Mouse (Mus musculus) forebrain, embryonic 15.5 days (tissue): ENCODE data around the gene Sox12. TPM values are rescaled to one million over a fixed set of nuclear protein-coding genes. Genes with fewer than 3 reads are reported as not detected.

Experiments
- ATAC-seq: fragments of 200-750 bp; cut with Nextera tagmentation; replicated peaks from 2 replicates; pipeline ENCODE4 v1.8.0; 2017; ENCODE audit warnings: mild to moderate bottlenecking, moderate TSS enrichment, moderate library complexity
- H3K27ac ChIP-seq: fragments of 300-500 bp; sonication (generic); replicated peaks from 2 replicates; pipeline ENCODE4 v1.5.1; 2015; ENCODE audit warnings: mild to moderate bottlenecking, inconsistent platforms
- H3K27me3 ChIP-seq: fragments of 300-500 bp; sonication (generic); 2 replicates; pipeline ENCODE4 v1.6.1; 2015; ENCODE audit warnings: inconsistent platforms
- H3K36me3 ChIP-seq: fragments of 300-500 bp; sonication (generic); 2 replicates; pipeline ENCODE4 v1.6.1; 2015; ENCODE audit warnings: mild to moderate bottlenecking, inconsistent platforms
- H3K4me1 ChIP-seq: fragments of 300-500 bp; sonication (generic); 2 replicates; pipeline ENCODE4 v1.6.1; 2015; ENCODE audit warnings: inconsistent platforms
- H3K4me2 ChIP-seq: fragments of 300-500 bp; sonication (generic); replicated peaks from 2 replicates; pipeline ENCODE4 v1.6.1; 2015; ENCODE audit warnings: mild to moderate bottlenecking, inconsistent platforms
- H3K4me3 ChIP-seq: fragments of 300-500 bp; sonication (generic); 2 replicates; pipeline ENCODE4 v1.5.1; 2015; ENCODE audit warnings: mild to moderate bottlenecking, inconsistent platforms
- H3K9ac ChIP-seq: fragments of 300-500 bp; sonication (generic); replicated peaks from 2 replicates; pipeline ENCODE4 v1.6.1; 2015; ENCODE audit warnings: mild to moderate bottlenecking, inconsistent platforms
- H3K9me3 ChIP-seq: fragments of 300-500 bp; sonication (generic); 2 replicates; pipeline ENCODE4 v1.6.1; 2016; ENCODE audit warnings: inconsistent platforms
- WGBS: fragments of 180-500 bp; shearing (Covaris S2); methylation state at CpG from one replicate; pipeline ENCODE4 v1.1.7; 2015; ENCODE audit warnings: mixed read lengths; 5-methylcytosine and 5-hydroxymethylcytosine counted together
- polyA plus RNA-seq: library from polyadenylated mRNA; unstranded; fragments of >200 nt; fragmentation: Nextera tagmentation; extraction: Ambion mirVana; gene quantifications from 2 replicates; pipeline ENCODE4 v1.2.1, GENCODE M21; 2015

Gene Sox12
- polyA plus RNA-seq, 1 experiment from 2014 or later, result 18.3 TPM

GRCm38 (mm10) chr2:152415786-152416185, 17.9 kb upstream of the Sox12 start:
- no peak overlapping the region; the same call in 1 of the 2 replicates for H3K27ac ChIP-seq

DNA sequence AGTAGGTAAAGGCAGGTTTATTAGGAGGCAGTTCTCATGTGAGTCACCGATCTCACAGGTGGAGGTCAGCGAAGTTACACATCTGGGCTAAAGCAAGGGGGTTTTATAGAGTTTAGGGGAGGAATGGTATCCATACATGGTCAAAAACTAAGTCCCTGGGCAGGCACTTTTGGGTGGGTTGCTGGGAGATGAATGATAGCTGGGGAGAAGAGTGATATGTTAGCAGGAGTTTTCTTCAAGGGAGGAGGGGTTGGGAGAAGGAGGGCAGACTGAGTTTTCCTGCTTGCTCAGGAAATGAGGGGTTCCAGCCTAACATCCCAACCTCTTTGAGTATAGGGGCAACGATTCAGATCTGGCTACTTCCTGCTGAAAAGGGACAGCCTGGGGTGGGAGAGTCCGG, 17.4 kb upstream of the Sox12 start, which contains the start of gene 6820408C15Rik:
Gene 6820408C15Rik, plus strand, starts transcription at position 301 of the 400 bp plus-strand sequence.
- Histone ChIP-seq H3K4me1 (peaks cover 43% of the 10 kb centered on the region), H3K4me2 (peak within 1 kb of the TSS; percentile 93), H3K9me3 (no peaks in the 10 kb centered on the region), H3K9ac (peak within 1 kb of the TSS; percentile 91), H3K27ac (peak within 1 kb of the TSS; percentile 97), H3K27me3 (no peaks in the 10 kb centered on the region), H3K36me3 (no peaks in the 10 kb centered on the region), H3K4me3 (peak within 1 kb of the TSS; percentile 85)
- WGBS, result 31% methylated on average over 4 of the region's 4 CpGs
- peak; percentile 2; the same call in 1 of the 2 replicates for ATAC-seq

More at GRCm38 (mm10) chr2:152415786-152416185, 17.9 kb upstream of the Sox12 start:
- H3K27me3 ChIP-seq, result no peaks in the 10 kb centered on the region
- 89% methylated on average over 3 of the region's 3 CpGs for whole genome bisulfite sequencing
- H3K4me3 ChIP-seq, result no peak overlapping the region
- H3K9me3 ChIP-seq, result no peaks in the 10 kb centered on the region
- H3K9ac ChIP-seq, result no peak overlapping the region
- H3K4me1 ChIP-seq, result peaks cover 38% of the 10 kb centered on the region
- peak overlapping the region; percentile 93; the same call in 1 of the 2 replicates for H3K4me2 ChIP-seq
- no peaks in the 10 kb centered on the region for H3K36me3 ChIP-seq
- no peak for ATAC-seq

DNA sequence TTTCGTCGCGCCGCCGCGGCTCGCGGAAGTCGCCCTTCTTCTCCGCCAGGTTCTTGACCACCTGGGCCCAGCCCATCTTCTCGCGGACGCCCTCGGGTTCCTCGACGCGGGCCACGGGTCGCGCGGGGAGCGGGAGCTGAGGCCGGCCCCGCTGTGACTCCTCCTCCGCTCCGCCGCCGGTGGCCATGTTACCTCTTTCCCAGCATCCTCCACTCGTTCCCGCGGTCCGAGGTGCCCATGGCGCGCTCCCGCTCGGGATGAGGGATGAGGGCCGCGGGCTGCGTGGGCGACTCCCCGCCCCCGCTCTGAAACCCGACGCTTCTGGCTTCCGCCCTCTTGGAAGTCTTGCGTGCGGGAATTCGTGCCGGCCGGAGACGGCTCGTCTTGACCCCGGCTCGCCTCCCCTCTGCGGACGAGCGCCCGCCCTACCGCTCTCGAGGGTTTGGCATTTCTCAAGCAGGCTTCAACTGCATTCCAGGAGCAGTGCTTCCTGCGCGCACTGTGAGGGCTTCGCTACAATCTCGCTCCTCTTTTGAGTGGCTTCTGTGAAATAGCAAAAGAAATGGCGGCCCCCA, 16.8 kb upstream of the Sox12 start, which contains the start of gene Zcchc3:
Gene Zcchc3, minus strand, starts transcription at position 437 of the 575 bp plus-strand sequence.
- Histone ChIP-seq H3K27ac (peak within 1 kb of the TSS; percentile 97), H3K4me1 (peaks cover 45% of the 10 kb centered on the region), H3K4me3 (peak within 1 kb of the TSS; percentile 85), H3K4me2 (peak within 1 kb of the TSS; percentile 93), H3K9ac (peak within 1 kb of the TSS; percentile 91), H3K9me3 (no peaks in the 10 kb centered on the region), H3K36me3 (no peaks in the 10 kb centered on the region), H3K27me3 (no peaks in the 10 kb centered on the region)
- WGBS, result under 1% methylated on average over 65 of the region's 65 CpGs
- peak; percentile 78 for ATAC-seq

GRCm38 (mm10) chr2:152413765-152414584, 16.1 kb upstream of the Sox12 start:
- H3K4me2 ChIP-seq, result peak overlapping the region; percentile 93
- H3K27ac ChIP-seq, result peak overlapping the region; percentile 97
- no peaks in the 10 kb centered on the region for H3K36me3 ChIP-seq
- peaks cover 45% of the 10 kb centered on the region for H3K4me1 ChIP-seq
- peak overlapping the region; percentile 91 for H3K9ac ChIP-seq
- no peaks in the 10 kb centered on the region for H3K9me3 ChIP-seq
- H3K27me3 ChIP-seq, result no peaks in the 10 kb centered on the region
- H3K4me3 ChIP-seq, result peak overlapping the region; percentile 85
- under 1% methylated on average over 85 of the region's 86 CpGs for WGBS
- ATAC-seq, result peak; percentile 21

GRCm38 (mm10) chr2:152413158-152413764, 15.4 kb upstream of the Sox12 start:
- Histone ChIP-seq H3K4me2 (peak overlapping the region; percentile 93), H3K4me1 (peaks cover 45% of the 10 kb centered on the region), H3K27me3 (no peaks in the 10 kb centered on the region), H3K4me3 (peak overlapping the region; percentile 85), H3K9ac (peak overlapping the region; percentile 91), H3K27ac (peak overlapping the region; percentile 97), H3K9me3 (no peaks in the 10 kb centered on the region), H3K36me3 (no peaks in the 10 kb centered on the region)
- no peak for ATAC-seq
- 1% methylated on average over 21 of the region's 21 CpGs for WGBS

DNA sequence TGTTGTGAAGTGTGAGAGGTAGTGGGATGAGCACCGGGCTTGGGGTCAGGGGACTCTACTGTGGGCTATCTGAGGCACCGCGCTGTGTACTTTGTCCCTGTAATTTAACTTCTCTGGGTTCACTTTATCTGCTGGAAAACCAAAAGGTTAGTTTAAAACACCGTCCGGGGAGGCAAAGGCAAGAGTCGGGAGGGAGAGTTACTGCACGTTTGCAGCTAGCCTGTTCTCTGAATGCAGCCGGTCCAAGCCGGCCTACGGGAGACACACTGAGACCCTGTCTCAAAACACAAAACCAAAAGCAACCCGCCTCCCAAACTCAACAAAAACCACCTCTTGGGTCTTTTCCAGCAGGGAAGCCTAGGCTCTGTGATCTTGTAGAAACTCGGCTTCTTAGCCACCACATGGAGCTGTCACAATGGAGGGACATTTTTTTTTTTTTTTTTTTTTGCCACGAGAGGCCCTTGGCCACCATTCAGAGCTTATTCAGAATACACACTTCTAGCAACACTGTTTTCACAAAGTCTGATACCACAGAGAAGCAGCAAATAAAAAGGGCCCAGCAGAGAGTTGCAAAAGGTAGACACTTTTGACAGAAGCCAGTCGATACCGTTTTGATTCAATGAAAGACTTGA, 14.8 kb upstream of the Sox12 start:
- H3K27ac ChIP-seq, result peak overlapping the region; percentile 97
- no peak for ATAC-seq
- peaks cover 45% of the 10 kb centered on the region for H3K4me1 ChIP-seq
- peak overlapping the region; percentile 85 for H3K4me3 ChIP-seq
- peak overlapping the region; percentile 93 for H3K4me2 ChIP-seq
- H3K9me3 ChIP-seq, result no peaks in the 10 kb centered on the region
- no peaks in the 10 kb centered on the region for H3K27me3 ChIP-seq
- no peaks in the 10 kb centered on the region for H3K36me3 ChIP-seq
- under 1% methylated on average over 15 of the region's 15 CpGs for WGBS
- peak overlapping the region; percentile 91 for H3K9ac ChIP-seq

DNA sequence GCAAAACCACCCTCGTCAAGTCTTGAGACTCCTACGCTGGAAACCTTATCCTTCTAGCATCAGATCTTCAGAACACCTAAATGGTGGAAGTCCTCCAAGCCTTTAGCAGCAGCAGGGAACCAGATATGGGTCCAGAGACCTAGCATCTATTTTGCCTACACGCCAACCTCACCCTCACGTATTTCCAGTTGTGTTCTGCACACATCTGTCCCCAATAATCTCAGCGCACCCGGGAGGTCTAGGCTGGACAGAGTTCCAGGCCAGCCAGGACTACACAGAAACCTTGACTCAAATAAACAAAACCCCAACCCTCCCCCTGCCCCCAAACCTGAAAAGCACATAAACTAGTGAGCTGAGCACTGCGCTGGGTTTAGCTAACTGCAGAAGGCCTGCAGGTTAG, 13.6 kb upstream of the Sox12 start:
- H3K27ac ChIP-seq, result peak overlapping the region; percentile 97
- H3K4me3 ChIP-seq, result peak overlapping the region; percentile 85
- H3K27me3 ChIP-seq, result no peaks in the 10 kb centered on the region
- H3K36me3 ChIP-seq, result no peaks in the 10 kb centered on the region
- no peaks in the 10 kb centered on the region for H3K9me3 ChIP-seq
- H3K4me1 ChIP-seq, result peaks cover 47% of the 10 kb centered on the region
- 4% methylated on average over 7 of the region's 7 CpGs for WGBS
- no peak for ATAC-seq
- peak overlapping the region; percentile 93 for H3K4me2 ChIP-seq
- peak overlapping the region; percentile 25 for H3K9ac ChIP-seq

DNA sequence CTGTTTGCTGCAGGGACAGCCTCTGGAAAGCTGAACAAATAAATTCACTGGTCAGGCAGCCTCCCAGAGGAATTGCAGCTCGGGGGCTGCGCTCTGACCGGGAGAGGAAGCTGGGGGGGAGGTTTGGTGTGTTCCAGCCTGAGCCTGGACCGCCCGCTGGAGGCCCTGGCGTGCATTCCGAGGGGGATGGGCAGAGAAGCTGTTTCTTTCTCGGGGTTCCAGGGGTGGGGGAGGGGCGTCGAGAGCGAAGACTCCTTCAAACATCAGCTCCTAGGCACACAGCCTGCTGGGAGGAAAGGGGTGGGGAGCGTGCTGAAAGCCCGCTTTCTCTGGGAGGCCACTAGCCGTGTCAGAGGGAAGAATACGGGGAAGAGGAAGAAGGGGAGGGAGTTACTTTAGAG, 13.1 kb upstream of the Sox12 start:
- Histone ChIP-seq H3K27ac (peak overlapping the region; percentile 97), H3K4me2 (peak overlapping the region; percentile 93), H3K36me3 (no peaks in the 10 kb centered on the region), H3K9me3 (no peaks in the 10 kb centered on the region), H3K9ac (peak overlapping the region; percentile 25), H3K4me3 (peak overlapping the region; percentile 85), H3K27me3 (no peaks in the 10 kb centered on the region), H3K4me1 (peaks cover 50% of the 10 kb centered on the region)
- WGBS, result under 1% methylated on average over 15 of the region's 15 CpGs
- peak; percentile 59 for ATAC-seq

- no peak overlapping the region for H3K4me2 ChIP-seq
- WGBS, result 84% methylated on average over 6 of the region's 6 CpGs
- no peaks in the 10 kb centered on the region for H3K36me3 ChIP-seq
- no peak overlapping the region for H3K4me3 ChIP-seq
- H3K27ac ChIP-seq, result no peak overlapping the region
- no peaks in the 10 kb centered on the region for H3K27me3 ChIP-seq
- H3K9ac ChIP-seq, result no peak overlapping the region
- no peaks in the 10 kb centered on the region for H3K9me3 ChIP-seq
- peaks cover 49% of the 10 kb centered on the region for H3K4me1 ChIP-seq
- ATAC-seq, result no peak
Measured at GRCm38 (mm10) chr2:152409781-152410180, 11.9 kb upstream of the Sox12 start.

- Histone ChIP-seq H3K4me1 (peaks cover 24% of the 10 kb centered on the region), H3K4me2 (peak overlapping the region; percentile 53), H3K36me3 (no peaks in the 10 kb centered on the region), H3K9ac (peak overlapping the region; percentile 39), H3K27me3 (no peaks in the 10 kb centered on the region), H3K4me3 (peak overlapping the region; percentile 40), H3K27ac (peak overlapping the region; percentile 81), H3K9me3 (no peaks in the 10 kb centered on the region)
- 0% methylated on average over 19 of the region's 19 CpGs for WGBS
- ATAC-seq, result peak; percentile 96
Measured at GRCm38 (mm10) chr2:152406126-152406525, 8.3 kb upstream of the Sox12 start.

DNA sequence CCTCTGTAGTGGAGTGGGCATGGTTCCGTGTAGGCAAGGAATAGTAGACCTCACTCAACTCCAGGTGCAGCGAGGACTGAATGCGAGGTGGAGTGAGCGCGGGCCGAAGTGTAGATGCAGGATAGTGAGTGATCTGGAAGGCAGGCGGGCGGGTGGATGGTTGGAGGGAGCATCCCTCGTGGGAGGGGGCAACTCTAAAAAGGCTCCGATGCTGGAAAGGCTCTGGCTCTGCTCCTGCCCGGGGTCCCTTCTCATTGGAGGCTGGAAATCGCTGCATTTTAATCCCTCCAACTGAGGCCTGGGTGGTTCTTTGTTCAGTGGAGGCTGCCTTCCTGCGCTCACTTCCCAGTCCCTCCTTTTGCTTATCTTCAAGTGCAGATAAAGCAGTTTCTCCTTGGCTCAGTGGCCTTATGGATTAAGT, 1.3 kb upstream of the Sox12 start:
- ATAC-seq, result no peak; the same call in none of the 2 replicates
- WGBS, result 1% methylated on average over 13 of the region's 13 CpGs
- peak overlapping the region; percentile 96 for H3K9ac ChIP-seq

More for the DNA sequence above, 1.3 kb upstream of the Sox12 start:
- H3K4me3 ChIP-seq, result peak overlapping the region; percentile 86
- peak overlapping the region; percentile 93 for H3K4me2 ChIP-seq
- peak overlapping the region; percentile 100 for H3K27ac ChIP-seq
- H3K36me3 ChIP-seq, result no peaks in the 10 kb centered on the region
- H3K4me1 ChIP-seq, result peaks cover 36% of the 10 kb centered on the region
- H3K27me3 ChIP-seq, result no peaks in the 10 kb centered on the region
- no peaks in the 10 kb centered on the region for H3K9me3 ChIP-seq
